Mouse (Mus musculus) hindbrain, embryonic 10.5 days (tissue): ENCODE data around the gene Xylt1. TPM values are rescaled to one million over a fixed set of nuclear protein-coding genes. Genes with fewer than 3 reads are reported as not detected.

Experiments
- DNase-seq: peaks from one replicate; pipeline ENCODE4 v3.0.0-alpha.2; 2017; ENCODE audit warnings: low spot score
- H3K27ac ChIP-seq: fragments of 300-500 bp; sonication (generic); 2 replicates; pipeline ENCODE4 v1.5.1; 2016; ENCODE audit warnings: mild to moderate bottlenecking, moderate library complexity
- H3K27me3 ChIP-seq: fragments of 300-500 bp; sonication (generic); 2 replicates; pipeline ENCODE4 v1.6.1; 2016; ENCODE audit warnings: mild to moderate bottlenecking; ENCODE audit not compliant: poor library complexity, insufficient read depth, severe bottlenecking
- H3K36me3 ChIP-seq: fragments of 300-500 bp; sonication (generic); 2 replicates; pipeline ENCODE4 v1.6.1; 2016; ENCODE audit warnings: mild to moderate bottlenecking, moderate library complexity
- H3K4me1 ChIP-seq: fragments of 300-500 bp; sonication (generic); replicated peaks from 2 replicates; pipeline ENCODE4 v1.6.1; 2016; ENCODE audit warnings: mild to moderate bottlenecking
- H3K4me3 ChIP-seq: fragments of 300-500 bp; sonication (generic); 2 replicates; pipeline ENCODE4 v1.5.1; 2016; ENCODE audit warnings: mild to moderate bottlenecking, moderate library complexity
- H3K9me3 ChIP-seq: fragments of 300-500 bp; sonication (generic); 2 replicates; pipeline ENCODE4 v1.6.1; 2016; ENCODE audit warnings: mild to moderate bottlenecking, moderate library complexity
- WGBS: fragments of 180-500 bp; shearing (Covaris S2); methylation state at CpG from one replicate; pipeline ENCODE4 v1.1.7; 2016; 5-methylcytosine and 5-hydroxymethylcytosine counted together
- polyA plus RNA-seq: library from polyadenylated mRNA; unstranded; fragments of >200 nt; fragmentation: Nextera tagmentation; extraction: Ambion mirVana; gene quantifications from 2 replicates; pipeline ENCODE4 v1.2.1, GENCODE M21; 2016

Xylt1 gene
- polyA plus RNA-seq, 1 experiment from 2014 or later: 1.4 TPM

DNA sequence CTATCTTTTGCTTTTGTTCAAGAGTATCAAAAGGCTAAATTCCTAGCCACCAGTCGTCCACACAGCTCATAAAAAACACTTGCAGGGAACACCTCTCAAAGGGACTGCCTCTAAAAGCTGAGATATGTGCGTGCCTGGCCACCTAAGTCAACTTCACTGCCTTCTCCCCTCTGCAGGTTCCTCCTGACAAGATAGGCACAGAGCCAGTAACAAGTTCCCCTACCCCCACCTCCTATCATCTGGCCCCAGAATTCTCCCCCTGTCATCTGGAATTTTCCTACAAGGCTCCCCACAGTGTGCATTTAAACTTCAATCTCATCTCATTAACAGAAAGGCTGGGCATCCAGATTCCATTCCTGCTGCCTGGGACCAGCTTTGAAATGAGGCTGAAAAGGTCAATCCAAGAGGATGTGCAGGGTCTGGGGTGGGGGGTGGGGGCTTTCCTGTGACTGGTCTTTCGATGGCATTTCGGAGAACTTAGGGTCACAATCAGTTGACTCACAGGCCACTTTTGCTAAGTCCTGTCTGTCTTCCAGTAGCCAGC is 141.4 kb downstream of the Xylt1 start:
- no peaks in the 10 kb centered on the region for H3K9me3 ChIP-seq
- no peaks in the 10 kb centered on the region for H3K27me3 ChIP-seq
- DNase-seq: no peak
- no peak overlapping the region; the same call in 1 of the 2 replicates for H3K4me3 ChIP-seq
- 15% methylated on average over 4 of the region's 4 CpGs for WGBS
- H3K4me1 ChIP-seq: peaks cover 36% of the 10 kb centered on the region
- peak overlapping the region; percentile 16; the same call in 1 of the 2 replicates for H3K27ac ChIP-seq
- H3K36me3 ChIP-seq: no peaks in the 10 kb centered on the region

DNA sequence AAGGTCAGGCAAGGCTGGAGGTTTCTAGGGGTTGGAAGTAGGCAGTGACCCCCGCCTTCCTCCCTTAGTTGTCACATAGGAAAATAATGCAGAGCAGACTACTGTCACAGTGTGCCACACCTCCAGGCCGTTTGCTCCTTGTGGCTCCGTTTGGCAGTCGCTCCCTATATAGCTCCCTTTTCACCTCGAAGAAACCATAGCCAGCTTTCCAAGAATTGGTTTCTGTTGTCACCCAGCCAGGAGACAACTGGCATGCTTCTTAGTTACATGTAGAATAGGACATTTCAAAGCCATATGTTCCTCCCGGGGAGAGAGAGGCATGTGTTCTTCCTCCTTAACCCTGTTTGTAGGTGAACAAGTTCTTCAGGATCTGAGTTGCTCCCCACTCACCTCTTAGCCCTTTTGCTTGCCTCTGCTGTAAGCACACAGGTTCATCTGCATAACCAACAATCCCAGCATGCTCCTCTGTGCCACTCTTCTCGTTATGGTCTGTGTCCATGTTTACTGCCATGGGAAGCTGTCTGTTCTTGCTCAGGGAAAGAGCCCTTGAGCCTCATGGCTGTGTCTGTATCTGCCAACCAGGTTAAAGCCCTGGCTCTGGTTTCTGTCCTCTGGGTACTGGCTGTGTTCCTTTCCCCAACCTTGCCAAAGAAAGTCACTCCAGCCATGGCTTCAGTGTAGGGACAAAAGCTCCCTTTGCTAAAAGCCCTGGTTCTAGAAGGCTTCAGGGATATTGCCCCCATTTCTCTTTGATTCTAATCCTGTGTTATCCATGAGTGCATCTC is 143.8 kb downstream of the Xylt1 start:
- Histone ChIP-seq H3K27me3 (no peaks in the 10 kb centered on the region), H3K4me1 (peaks cover 38% of the 10 kb centered on the region), H3K27ac (no peak overlapping the region), H3K36me3 (no peaks in the 10 kb centered on the region), H3K4me3 (no peak overlapping the region), H3K9me3 (no peaks in the 10 kb centered on the region)
- no peak for DNase-seq
- WGBS: 72% methylated on average over 7 of the region's 7 CpGs

DNA sequence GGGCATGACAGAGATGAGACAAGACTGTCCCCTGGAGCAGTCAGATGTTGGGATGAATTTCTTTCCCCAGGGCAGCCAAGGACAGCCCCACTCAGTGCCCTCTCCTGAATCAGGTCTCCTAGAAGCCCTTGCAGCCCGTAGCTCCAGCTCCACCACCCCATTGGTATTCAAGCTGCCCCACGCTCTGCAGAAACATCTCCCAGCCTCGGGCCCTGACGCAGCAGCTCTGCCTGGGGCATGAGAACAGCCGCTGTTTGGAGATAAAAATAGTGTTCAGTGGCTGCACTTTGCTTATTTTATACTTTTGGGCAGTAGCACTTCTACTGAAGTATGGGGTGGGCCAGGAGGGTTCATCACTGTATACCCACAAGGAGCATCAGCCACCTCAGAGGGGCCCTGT is 144.9 kb downstream of the Xylt1 start:
- WGBS: 93% methylated on average over 5 of the region's 5 CpGs
- Histone ChIP-seq H3K4me1 (peaks cover 40% of the 10 kb centered on the region), H3K36me3 (no peaks in the 10 kb centered on the region), H3K4me3 (no peak overlapping the region), H3K27ac (no peak overlapping the region), H3K27me3 (no peaks in the 10 kb centered on the region), H3K9me3 (no peaks in the 10 kb centered on the region)
- no peak for DNase-seq

DNA sequence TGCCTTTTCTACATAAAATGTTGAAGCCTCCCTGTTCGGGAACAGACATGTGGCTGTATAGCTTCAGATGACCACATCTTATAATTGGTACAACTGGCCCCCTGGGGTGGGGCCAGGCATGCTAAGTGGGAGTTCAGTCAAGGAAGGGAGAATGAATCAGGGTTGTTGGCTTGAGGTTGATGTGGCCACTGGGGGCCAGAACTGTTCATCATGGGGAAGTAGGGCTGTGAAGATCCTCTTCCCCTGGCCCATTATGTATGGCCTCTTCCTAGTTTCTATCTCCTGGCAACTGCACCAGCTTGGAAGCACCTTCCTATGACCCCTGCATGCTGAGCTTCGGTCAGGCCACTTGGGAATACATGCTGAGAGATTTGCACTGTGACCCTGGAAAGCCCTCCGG is 145.8 kb downstream of the Xylt1 start:
- Histone ChIP-seq H3K27ac (no peak overlapping the region), H3K4me3 (no peak overlapping the region), H3K4me1 (peaks cover 36% of the 10 kb centered on the region), H3K9me3 (no peaks in the 10 kb centered on the region), H3K36me3 (no peaks in the 10 kb centered on the region), H3K27me3 (no peaks in the 10 kb centered on the region)
- 82% methylated on average over 3 of the region's 3 CpGs for WGBS
- DNase-seq: no peak

DNA sequence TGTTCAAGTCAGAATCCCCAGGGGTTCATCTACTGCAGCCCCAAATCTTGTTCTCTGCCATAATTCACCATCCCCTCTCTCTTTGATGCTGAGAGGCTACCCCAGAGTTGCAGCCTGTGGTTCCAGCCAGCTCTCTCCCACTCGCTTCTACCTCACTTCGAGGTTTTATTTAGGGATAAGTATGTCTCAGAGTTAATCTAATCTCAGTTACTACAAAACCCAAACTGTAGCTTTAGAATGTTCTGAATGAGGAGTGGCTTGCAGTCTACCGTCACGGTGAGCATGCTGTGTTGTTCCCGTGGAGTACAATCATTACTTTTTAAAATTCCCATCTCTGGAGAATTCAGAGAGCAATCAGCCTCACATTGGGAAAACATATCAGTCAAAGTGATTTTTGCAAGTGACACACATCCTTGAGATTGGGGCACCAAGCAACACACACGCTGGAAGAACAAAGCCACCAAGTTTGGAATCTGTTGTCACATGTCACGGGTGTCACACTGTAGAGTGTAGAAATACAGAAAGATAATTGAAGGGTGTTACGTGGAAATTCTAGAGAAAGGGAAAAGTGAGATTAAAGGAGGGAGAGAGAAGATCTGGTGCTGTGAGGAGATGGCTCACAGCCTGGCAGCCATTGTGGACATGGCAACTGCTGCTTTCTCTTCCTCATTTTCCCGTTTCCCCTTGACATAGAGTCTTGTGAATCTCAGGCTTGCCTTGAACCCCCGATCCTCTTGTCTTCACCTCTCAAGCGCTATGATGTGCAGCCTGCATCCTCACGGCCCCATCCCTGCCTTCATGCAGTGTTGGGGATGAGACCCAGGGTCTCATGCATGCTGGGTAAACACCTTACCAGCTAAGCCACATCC is 149.2 kb downstream of the Xylt1 start:
- WGBS: 85% methylated on average over 12 of the region's 12 CpGs
- Histone ChIP-seq H3K27me3 (no peaks in the 10 kb centered on the region), H3K27ac (no peak overlapping the region), H3K4me1 (peaks cover 13% of the 10 kb centered on the region), H3K9me3 (no peaks in the 10 kb centered on the region), H3K36me3 (no peaks in the 10 kb centered on the region), H3K4me3 (no peak overlapping the region)
- DNase-seq: no peak

DNA sequence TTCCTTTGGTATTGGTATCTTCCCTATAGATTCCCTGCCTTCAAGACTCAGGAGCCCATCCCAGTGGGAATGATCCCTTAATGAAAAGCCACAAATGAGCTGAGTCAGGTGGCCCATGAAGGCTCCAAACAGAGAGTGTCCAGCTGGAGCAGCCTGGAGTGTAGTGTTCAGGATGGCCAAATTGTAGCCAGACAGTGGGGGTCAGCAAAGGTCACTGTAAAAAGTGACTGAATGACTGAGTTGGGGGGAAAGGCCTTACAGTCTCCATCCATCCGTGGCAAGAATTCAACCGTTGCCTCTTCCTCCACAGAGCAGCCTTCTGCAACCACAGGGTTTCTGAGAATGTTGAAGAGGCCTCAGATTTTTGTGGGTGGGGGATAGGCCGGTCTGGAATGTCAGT is 151.9 kb downstream of the Xylt1 start:
- no peak overlapping the region for H3K27ac ChIP-seq
- no peaks in the 10 kb centered on the region for H3K9me3 ChIP-seq
- no peaks in the 10 kb centered on the region for H3K27me3 ChIP-seq
- H3K4me1 ChIP-seq: peaks cover 13% of the 10 kb centered on the region
- no peak for DNase-seq
- no peak overlapping the region for H3K4me3 ChIP-seq
- WGBS: 35% methylated on average over 3 of the region's 3 CpGs
- H3K36me3 ChIP-seq: no peaks in the 10 kb centered on the region

DNA sequence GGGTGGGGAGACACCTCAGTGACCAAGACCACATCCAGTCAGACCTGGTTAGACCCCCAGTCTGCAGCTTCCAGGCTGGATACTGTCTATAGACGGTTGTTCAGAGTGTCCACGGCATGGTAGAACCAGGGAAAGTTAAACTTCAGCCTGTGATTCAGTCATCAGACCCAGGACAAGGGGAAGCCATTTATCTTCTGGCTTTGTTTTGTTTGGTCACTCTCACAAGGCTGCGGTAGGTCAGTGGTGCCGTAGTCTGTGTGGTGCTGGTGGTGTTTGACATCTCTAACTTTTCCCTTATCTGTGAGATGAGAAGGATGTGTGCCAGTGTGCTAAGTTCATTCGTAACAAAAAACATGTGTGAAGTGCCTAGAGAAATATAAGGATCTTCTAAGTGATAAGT is 152.4 kb downstream of the Xylt1 start:
- H3K4me3 ChIP-seq: no peak overlapping the region
- H3K9me3 ChIP-seq: no peaks in the 10 kb centered on the region
- no peaks in the 10 kb centered on the region for H3K27me3 ChIP-seq
- H3K4me1 ChIP-seq: peaks cover 13% of the 10 kb centered on the region
- H3K27ac ChIP-seq: no peak overlapping the region
- WGBS: 81% methylated on average over 5 of the region's 5 CpGs
- no peak for DNase-seq
- H3K36me3 ChIP-seq: no peaks in the 10 kb centered on the region

DNA sequence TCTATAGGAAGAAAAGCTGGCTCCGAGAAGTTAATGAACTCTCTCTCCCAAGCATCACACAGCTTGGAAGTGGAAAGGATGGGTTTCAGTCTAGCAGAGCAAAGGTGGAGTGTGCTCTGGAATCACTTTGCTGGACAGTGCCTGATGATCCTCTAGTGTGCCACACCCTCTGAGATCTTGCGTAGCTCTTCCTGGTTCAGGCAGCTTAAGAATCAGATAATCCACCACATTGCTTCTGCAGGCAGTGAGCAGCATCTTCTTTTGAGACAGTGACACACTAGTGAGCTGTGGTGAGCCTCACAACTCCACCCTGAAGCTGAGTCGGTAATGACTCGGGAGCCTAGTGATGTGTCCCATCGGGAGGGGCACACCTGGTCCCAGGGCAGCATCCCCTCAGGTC is 159.2 kb downstream of the Xylt1 start:
- no peaks in the 10 kb centered on the region for H3K27me3 ChIP-seq
- DNase-seq: no peak
- H3K36me3 ChIP-seq: no peaks in the 10 kb centered on the region
- no peak overlapping the region for H3K4me3 ChIP-seq
- WGBS: 93% methylated on average over 5 of the region's 5 CpGs
- no peaks in the 10 kb centered on the region for H3K9me3 ChIP-seq
- no peak overlapping the region for H3K27ac ChIP-seq
- H3K4me1 ChIP-seq: peaks cover 29% of the 10 kb centered on the region

DNA sequence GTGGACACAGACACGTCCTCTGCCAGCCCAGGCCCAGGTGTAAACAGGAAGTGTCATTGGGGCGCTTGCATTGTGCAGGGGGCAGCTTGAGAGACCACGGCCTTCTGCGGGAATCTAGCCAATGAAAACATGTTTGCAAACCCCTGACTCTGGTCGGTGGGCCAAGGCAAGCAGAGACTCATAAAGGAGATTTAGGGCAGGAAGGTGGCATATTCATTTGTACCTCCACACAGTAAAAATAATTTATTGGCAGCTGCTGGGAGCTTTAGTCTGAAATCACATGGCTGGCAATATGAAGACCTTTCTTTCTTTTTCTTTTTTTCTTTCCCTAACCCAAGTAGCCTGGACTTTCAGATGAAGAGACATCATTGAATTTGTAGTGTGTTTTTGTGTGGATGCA is 159.6 kb downstream of the Xylt1 start:
- Histone ChIP-seq H3K9me3 (no peaks in the 10 kb centered on the region), H3K27ac (no peak overlapping the region), H3K4me3 (no peak overlapping the region), H3K36me3 (no peaks in the 10 kb centered on the region), H3K4me1 (peaks cover 29% of the 10 kb centered on the region), H3K27me3 (no peaks in the 10 kb centered on the region)
- no peak for DNase-seq
- WGBS: 61% methylated on average over 5 of the region's 5 CpGs

DNA sequence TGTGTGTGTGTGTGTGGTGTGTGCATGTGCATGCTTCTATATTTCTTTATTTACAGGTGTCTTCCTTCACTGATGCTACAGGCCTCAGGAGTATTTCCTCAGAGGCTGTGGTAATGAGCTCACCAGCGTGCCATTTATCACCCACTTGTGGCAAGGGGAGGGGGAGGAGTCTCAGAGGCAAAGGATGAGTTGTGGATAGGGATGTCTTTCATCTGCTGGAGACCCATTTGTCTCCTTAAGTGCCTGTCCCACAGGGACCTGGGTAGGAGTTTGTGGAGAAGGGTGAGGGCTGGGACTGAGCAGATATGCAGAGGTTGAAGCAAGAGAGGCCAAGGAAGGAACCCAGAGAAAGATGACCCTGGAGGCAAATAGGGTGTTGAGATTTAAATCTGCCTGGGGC is 160.3 kb downstream of the Xylt1 start:
- Histone ChIP-seq H3K27ac (no peak overlapping the region), H3K27me3 (no peaks in the 10 kb centered on the region), H3K36me3 (no peaks in the 10 kb centered on the region), H3K4me1 (peaks cover 29% of the 10 kb centered on the region), H3K4me3 (no peak overlapping the region), H3K9me3 (no peaks in the 10 kb centered on the region)
- 57% methylated on average over 1 of the region's 1 CpGs for WGBS
- DNase-seq: no peak

DNA sequence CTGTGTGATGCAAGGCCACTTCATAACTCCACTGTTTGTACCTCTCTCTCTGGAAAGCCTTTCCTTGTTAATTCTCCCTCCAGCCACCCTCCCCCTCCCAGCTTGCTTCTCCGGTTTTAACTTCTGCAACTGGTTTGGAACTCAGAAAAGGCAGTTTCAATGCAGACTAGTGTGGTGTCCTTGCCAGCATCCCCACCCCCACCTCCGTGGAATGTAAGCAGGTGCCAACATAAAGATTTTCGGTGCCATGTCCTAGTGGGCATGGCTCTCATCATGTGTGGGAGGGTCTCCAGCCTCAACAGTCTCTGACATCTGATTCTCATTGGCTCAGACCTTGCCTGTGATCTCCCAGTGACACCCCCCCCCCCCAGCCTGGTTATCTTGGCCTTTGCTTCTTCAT is 160.9 kb downstream of the Xylt1 start:
- Histone ChIP-seq H3K4me1 (peaks cover 29% of the 10 kb centered on the region), H3K27ac (no peak overlapping the region), H3K4me3 (no peak overlapping the region), H3K27me3 (no peaks in the 10 kb centered on the region), H3K9me3 (no peaks in the 10 kb centered on the region), H3K36me3 (no peaks in the 10 kb centered on the region)
- 83% methylated on average over 3 of the region's 3 CpGs for WGBS
- no peak for DNase-seq

DNA sequence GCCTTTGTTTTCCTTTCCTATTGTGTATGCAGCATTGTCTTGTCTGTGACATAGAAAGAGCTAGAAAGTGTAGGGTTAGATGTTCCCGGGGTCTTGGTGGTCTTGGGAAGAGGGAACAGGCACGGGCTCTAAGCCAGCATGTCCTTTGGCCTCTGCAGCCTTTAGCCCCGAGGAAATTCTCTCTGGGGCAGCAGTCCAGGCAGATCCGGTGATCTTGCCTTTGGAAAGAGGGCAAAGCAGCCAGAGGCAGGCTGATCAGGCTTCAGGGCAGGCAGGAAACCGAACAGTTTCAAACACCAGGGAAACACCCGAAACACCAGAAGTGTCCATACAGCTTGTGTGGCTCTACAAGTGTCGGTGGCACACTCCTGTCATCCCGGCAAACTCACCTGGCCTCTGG is 162.3 kb downstream of the Xylt1 start:
- DNase-seq: no peak
- peaks cover 29% of the 10 kb centered on the region for H3K4me1 ChIP-seq
- H3K27ac ChIP-seq: peak overlapping the region; percentile 29; the same call in 1 of the 2 replicates
- no peaks in the 10 kb centered on the region for H3K36me3 ChIP-seq
- H3K9me3 ChIP-seq: no peaks in the 10 kb centered on the region
- no peaks in the 10 kb centered on the region for H3K27me3 ChIP-seq
- WGBS: 52% methylated on average over 8 of the region's 8 CpGs
- H3K4me3 ChIP-seq: no peak overlapping the region

DNA sequence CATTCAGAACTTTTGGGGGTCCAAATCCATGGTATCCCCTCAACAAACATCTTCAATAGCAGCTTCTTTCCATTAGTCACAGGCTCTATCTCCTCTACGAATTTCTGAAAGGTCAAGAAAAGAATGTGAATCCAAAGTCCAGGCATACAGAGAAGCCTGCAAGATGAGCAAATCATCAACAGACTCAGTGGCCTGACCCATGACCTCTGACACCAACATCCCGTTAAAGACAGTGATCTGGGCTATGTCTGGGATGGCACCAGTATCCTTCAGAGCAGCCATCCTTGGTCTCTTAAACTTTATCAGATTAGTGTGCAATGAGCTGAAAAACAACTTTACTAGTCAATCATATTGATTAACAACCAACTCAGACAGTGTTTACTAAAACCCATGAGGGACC is 163.3 kb downstream of the Xylt1 start:
- 29% methylated on average over 2 of the region's 2 CpGs for WGBS
- no peak for DNase-seq
- no peaks in the 10 kb centered on the region for H3K9me3 ChIP-seq
- no peak overlapping the region for H3K27ac ChIP-seq
- H3K4me1 ChIP-seq: peaks cover 29% of the 10 kb centered on the region
- no peaks in the 10 kb centered on the region for H3K27me3 ChIP-seq
- no peaks in the 10 kb centered on the region for H3K36me3 ChIP-seq
- H3K4me3 ChIP-seq: no peak overlapping the region
